Mouse (Mus musculus): ENCODE measurements around the gene Ces3a.
A peak's percentile ranks its signal among the peaks of the same experiment; 100 is the strongest.

- TF ChIP-seq CTCF (IDR thresholded peaks at IDR 0.05; ENCODE audit: low read depth), result no peak
- 0 out of 2 replicates have a peak, but pooled peaks have one; percentile 6 for TF ChIP-seq EP300 (IDR thresholded peaks at IDR 0.05; ENCODE audit: low read depth)
Measured at GRCm38 (mm10) chr8:105043510-105043909, 4.9 kb upstream of the Ces3a start.
